Mouse (Mus musculus) ES-E14 (cell line): ENCODE data around the gene Clasp1. TPM values are rescaled to one million over a fixed set of nuclear protein-coding genes. Genes with fewer than 3 reads are reported as not detected.

Experiments
- DNase-seq: peaks from one replicate; pipeline ENCODE4 v3.0.0-alpha.2; 2013; ENCODE audit warnings: low read depth, low spot score
- H3K27ac ChIP-seq: 2 replicates; pipeline ENCODE4 v1.5.1; 2012; ENCODE audit warnings: low read depth, mild to moderate bottlenecking, low read length, moderate library complexity, mixed read lengths; ENCODE audit not compliant: poor library complexity, insufficient read depth, severe bottlenecking
- H3K36me3 ChIP-seq: 2 replicates; pipeline ENCODE4 v1.6.1; 2012; ENCODE audit warnings: mild to moderate bottlenecking, low read length, moderate library complexity, mixed read lengths; ENCODE audit not compliant: control insufficient read depth, poor library complexity, insufficient read depth, severe bottlenecking
- H3K4me1 ChIP-seq, 2 experiments: fragments of 150-350 bp in 1 of 2; sonication (generic) in 1 of 2; 2 replicates each; pipeline ENCODE4 v1.6.1; 2012; ENCODE audit warnings: low read length in 2 of 2, mild to moderate bottlenecking in 1 of 2, mixed read lengths in 1 of 2; ENCODE audit not compliant: control insufficient read depth in 2 of 2, insufficient read depth in 2 of 2, poor library complexity in 1 of 2
- H3K4me3 ChIP-seq, 2 experiments: fragments of 150-350 bp in 1 of 2; sonication (generic) in 1 of 2; 2 replicates each; pipeline ENCODE4 v1.5.1; 2012; ENCODE audit warnings: low read length in 2 of 2, low read depth in 1 of 2, mild to moderate bottlenecking in 1 of 2, mixed read lengths in 1 of 2; ENCODE audit not compliant: insufficient read depth in 1 of 2, poor library complexity in 1 of 2, severe bottlenecking in 1 of 2
- H3K9ac ChIP-seq: 2 replicates; pipeline ENCODE4 v1.6.1; 2012; ENCODE audit warnings: low read depth, mild to moderate bottlenecking, low read length, mixed read lengths; ENCODE audit not compliant: poor library complexity, insufficient read depth, severe bottlenecking
- H3K9me3 ChIP-seq: fragments of 150-350 bp; sonication (generic); 2 replicates; pipeline ENCODE4 v1.6.1; 2012; ENCODE audit warnings: low read depth, mild to moderate bottlenecking, low read length; ENCODE audit not compliant: control insufficient read depth, insufficient read depth
- CHD2 ChIP-seq: IDR thresholded peaks from 2 replicates; pipeline ENCODE4 v1.6.1; 2014; ENCODE audit warnings: mild to moderate bottlenecking, low read depth, low read length, inconsistent platforms
- HCFC1 ChIP-seq: IDR thresholded peaks from 2 replicates; pipeline ENCODE4 v1.6.1; 2012; ENCODE audit warnings: low read length, inconsistent platforms, borderline replicate concordance; ENCODE audit not compliant: insufficient read depth
- MAFK ChIP-seq: IDR thresholded peaks from 2 replicates; pipeline ENCODE4 v1.6.1; 2014; ENCODE audit warnings: mild to moderate bottlenecking, low read depth, low read length, inconsistent platforms; ENCODE audit not compliant: insufficient read depth
- ZC3H11A ChIP-seq: IDR thresholded peaks from 2 replicates; pipeline ENCODE4 v1.6.1; 2012; ENCODE audit warnings: low read depth, mild to moderate bottlenecking, inconsistent platforms, low read length, borderline replicate concordance
- ZNF384 ChIP-seq: IDR thresholded peaks from 2 replicates; pipeline ENCODE4 v1.6.1; 2012; ENCODE audit warnings: low read depth, low read length, inconsistent platforms
- in situ Hi-C, 2 experiments: fragments of 600-800 bp; cut with MboI; formaldehyde crosslinking; loops; one replicate each; pipeline ENCODE4 v1.15.1; 2025; ENCODE audit warnings: low sequenced_read_pairs in 2 of 2, inconsistent platforms in 1 of 2; ENCODE audit not compliant: unreplicated experiment in 2 of 2
- total RNA-seq: library from RNA; depleted of rRNA; stranded (reverse); fragments of 300-350 nt; gene quantifications from 2 replicates; pipeline ENCODE4 v1.2.3, GENCODE M21; 2012

The Clasp1 gene
- total RNA-seq, 1 experiment = 38.9 TPM

DNA sequence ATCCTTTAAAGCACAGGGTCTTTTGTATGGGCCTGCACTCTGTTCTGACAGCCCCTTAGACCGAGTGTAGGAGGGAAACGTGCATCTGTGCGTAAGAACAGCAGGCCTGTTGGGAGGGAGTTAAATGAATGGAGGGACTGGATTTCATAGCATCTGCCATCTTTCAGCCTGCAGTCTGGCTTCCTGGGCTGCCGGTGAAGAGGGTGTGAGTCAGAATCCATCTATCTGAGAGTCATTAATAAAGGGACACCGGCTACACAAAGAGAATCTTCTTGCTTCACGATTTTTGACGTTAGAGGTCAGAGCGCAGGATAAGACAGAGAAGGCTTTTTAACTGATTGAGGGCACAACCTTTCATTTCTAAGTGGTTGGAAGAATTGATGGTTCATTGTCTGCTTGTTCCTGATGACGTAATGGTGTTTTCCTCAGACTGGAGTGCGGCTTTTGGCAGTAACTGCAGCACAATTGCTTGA, 46.2 kb downstream of the Clasp1 start:
- no peak for DNase-seq
- no peak overlapping the region for H3K27ac ChIP-seq

DNA sequence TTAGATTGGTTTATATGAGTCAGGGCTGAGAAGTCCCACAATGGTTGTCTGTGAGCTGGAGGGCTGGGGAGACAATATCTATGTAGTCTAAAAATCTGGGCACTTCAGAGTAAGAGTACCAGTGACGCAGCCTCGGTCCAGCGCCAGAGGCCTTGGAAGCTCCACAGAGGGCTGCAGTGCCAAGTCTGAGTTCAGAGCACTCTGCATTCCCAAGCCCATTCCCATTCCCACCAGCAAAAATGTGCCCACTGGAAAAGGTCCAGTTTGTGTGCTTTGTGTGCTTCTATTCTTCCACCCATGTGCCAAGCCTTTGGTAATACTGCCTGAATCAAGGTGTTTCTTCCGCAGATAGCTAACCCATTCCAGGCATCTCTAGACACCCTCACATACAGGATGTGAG, 49.0 kb downstream of the Clasp1 start:
- H3K4me1 ChIP-seq = no peaks in the 10 kb centered on the region
- no peak overlapping the region for H3K4me3 ChIP-seq
- H3K9ac ChIP-seq = no peak overlapping the region
- no peaks in the 10 kb centered on the region for H3K9me3 ChIP-seq
- no peaks in the 10 kb centered on the region; the same call in 1 of the 2 replicates for H3K36me3 ChIP-seq
- no peak for TF ChIP-seq ZNF384
- TF ChIP-seq ZC3H11A = no peak
- TF ChIP-seq MAFK = no peak
- no peak for TF ChIP-seq HCFC1
- TF ChIP-seq CHD2 = no peak
- in situ Hi-C loops = no loop called here
- no peak overlapping the region for H3K27ac ChIP-seq
- no peak for DNase-seq

More for the DNA sequence above, 46.2 kb downstream of the Clasp1 start:
- no peaks in the 10 kb centered on the region for H3K36me3 ChIP-seq
- no peak for TF ChIP-seq ZNF384
- no peak for TF ChIP-seq MAFK
- TF ChIP-seq ZC3H11A = no peak
- TF ChIP-seq CHD2 = no peak
- TF ChIP-seq HCFC1 = no peak
- no peak overlapping the region for H3K4me3 ChIP-seq
- in situ Hi-C loops = no loop called here
- no peak overlapping the region for H3K9ac ChIP-seq
- no peaks in the 10 kb centered on the region for H3K4me1 ChIP-seq
- H3K9me3 ChIP-seq = no peaks in the 10 kb centered on the region

- Histone ChIP-seq H3K9ac (no peak overlapping the region), H3K4me3 (no peak overlapping the region), H3K27ac (no peak overlapping the region), H3K4me1 (no peaks in the 10 kb centered on the region), H3K9me3 (no peaks in the 10 kb centered on the region), H3K36me3 (no peaks in the 10 kb centered on the region; the same call in 1 of the 2 replicates)
- no peak for DNase-seq
- no peak for TF ChIP-seq CHD2
- no peak for TF ChIP-seq ZC3H11A
- TF ChIP-seq MAFK = no peak
- TF ChIP-seq ZNF384 = no peak
- no peak for TF ChIP-seq HCFC1
- in situ Hi-C loops = no loop called here
Observed at GRCm38 (mm10) chr1:118438332-118438731, 49.5 kb downstream of the Clasp1 start.

GRCm38 (mm10) chr1:118440547-118440946, 51.7 kb downstream of the Clasp1 start:
- TF ChIP-seq ZC3H11A (no peak), ZNF384 (no peak)
- no peak overlapping the region for H3K4me3 ChIP-seq
- H3K9me3 ChIP-seq = no peaks in the 10 kb centered on the region
- no peak overlapping the region; the same call in 1 of the 2 replicates for H3K9ac ChIP-seq
- in situ Hi-C loops = no loop called here
- H3K4me1 ChIP-seq = no peaks in the 10 kb centered on the region
- no peak overlapping the region for H3K27ac ChIP-seq
- no peaks in the 10 kb centered on the region; the same call in 1 of the 2 replicates for H3K36me3 ChIP-seq
- DNase-seq = no peak

DNA sequence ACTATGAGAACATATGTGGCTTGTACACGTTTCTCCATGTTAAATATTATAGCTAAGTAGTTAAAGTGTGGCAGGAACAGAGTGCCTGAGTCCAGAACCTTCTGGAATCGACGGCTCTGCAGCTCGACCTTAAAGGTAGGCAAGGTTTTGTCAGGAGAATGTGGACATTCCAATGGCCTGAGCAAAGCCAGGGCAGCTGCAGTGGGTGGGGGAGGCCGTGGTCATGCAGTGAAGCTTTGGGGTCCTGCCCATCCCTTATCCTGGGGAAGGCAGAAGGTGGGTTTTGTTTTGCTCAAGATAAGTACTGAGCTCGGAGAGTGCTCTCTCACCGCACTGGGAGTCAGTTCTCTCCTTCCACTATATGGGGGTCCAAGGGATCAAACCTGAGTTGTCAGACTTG, 55.6 kb downstream of the Clasp1 start:
- Histone ChIP-seq H3K4me1 (peaks cover 0 to 4% of the 10 kb centered on the region in 2 experiments; a peak in 1 of 4 replicates), H3K27ac (no peak overlapping the region), H3K4me3 (no peak overlapping the region), H3K9ac (no peak overlapping the region), H3K36me3 (no peaks in the 10 kb centered on the region; the same call in 1 of the 2 replicates), H3K9me3 (no peaks in the 10 kb centered on the region)
- in situ Hi-C loops = no loop called here
- DNase-seq = no peak
- TF ChIP-seq ZC3H11A (no peak), HCFC1 (no peak), MAFK (no peak), CHD2 (no peak), ZNF384 (no peak)
